Mouse (Mus musculus) lung, postnatal 25 days (tissue): Measurements from ENCODE around the gene S100a3.
A peak's percentile ranks its signal among the peaks of the same experiment; 100 is the strongest.

Source experiments
- DNase-seq: peaks from one replicate; pipeline ENCODE4 v3.0.0; 2022; ENCODE audit warnings: low spot score

S100a3 gene

DNA sequence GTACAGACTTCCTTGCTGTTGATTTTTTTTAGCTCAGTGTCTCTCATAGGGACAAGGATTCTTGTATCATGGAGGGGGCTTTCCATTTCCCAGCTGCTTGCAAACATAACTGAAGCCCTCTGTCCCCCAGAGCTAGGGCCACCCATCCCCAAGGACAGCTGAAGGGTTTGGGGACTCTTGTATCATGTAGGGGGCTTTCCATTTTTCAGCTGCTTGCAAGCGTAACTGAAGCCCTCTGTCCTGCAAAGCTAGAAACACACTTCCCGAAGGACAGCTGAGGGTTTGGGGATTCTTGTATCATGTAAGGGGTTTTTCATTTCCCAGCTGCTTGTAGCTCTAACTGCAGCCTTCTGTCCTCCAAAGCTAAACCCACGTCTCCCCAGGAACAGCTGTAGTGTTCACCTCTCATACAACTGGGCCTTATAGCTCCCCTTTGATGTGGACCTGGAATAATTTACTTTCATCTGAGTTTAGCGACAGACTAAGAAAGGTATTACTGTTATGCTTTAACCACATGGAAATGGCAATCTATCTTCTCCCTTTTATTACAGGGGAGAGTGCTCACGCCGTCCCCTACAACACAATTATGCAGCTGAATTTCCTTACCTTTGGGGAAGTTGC is at the start of gene S100a3:
Gene S100a3 (plus strand): TSS at position 571 of the 621 bp plus-strand sequence.
- DNase-seq: no peak

DNA sequence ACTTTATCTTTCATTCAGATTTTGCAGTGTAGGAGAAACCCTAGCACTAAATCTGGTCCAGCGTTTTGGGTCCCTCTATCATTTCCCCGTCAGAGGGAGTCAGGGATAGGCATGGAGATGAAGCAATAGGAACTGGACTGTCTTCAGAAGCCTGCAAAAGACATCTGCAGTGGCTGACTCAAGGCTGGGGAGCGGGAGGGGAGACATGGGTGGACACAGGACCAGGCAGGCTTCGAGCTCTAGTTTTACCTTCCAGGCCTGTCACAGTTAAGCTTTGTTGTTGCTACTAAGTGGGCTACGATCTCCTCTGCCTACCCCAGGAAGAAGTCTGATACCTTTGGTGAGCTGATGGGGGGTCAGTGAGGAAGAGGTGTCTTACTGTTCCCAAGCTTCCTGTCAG is 48.1 kb upstream of the S100a3 start:
- DNase-seq: no peak

DNA sequence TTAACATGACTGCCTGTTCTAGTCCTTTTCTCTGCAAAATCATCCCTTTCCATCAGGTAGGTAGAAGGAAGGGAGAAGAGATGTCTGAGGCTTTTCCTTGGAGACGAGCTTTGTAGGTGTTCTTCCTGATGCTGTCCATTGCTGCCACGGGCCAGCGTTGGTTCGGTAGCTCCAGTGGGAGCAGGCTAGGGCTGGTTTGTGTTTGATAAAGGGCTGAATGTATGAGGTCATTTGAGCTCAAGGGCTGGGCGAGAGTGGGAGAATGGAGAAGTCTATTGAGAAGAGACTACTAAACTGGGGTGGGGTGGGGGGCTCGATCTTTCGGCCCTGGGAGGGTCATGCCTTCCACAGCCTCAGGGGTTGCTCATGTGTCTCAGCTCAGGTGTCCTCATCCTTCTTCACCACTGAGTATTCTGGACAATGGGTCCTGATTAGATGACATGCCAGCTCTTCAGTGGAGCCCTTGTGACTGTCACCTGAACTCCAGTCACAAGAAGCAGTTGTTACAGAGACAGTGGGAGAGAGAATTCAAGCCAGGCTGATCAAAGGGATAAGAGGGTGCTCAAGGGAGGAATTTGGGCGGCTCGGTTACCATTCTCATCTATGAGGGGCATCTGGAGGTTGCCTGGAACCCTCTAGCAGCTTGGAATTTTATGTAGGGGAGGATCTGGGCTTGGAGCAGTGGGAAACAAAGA is 47.3 kb upstream of the S100a3 start:
- DNase-seq: no peak

DNA sequence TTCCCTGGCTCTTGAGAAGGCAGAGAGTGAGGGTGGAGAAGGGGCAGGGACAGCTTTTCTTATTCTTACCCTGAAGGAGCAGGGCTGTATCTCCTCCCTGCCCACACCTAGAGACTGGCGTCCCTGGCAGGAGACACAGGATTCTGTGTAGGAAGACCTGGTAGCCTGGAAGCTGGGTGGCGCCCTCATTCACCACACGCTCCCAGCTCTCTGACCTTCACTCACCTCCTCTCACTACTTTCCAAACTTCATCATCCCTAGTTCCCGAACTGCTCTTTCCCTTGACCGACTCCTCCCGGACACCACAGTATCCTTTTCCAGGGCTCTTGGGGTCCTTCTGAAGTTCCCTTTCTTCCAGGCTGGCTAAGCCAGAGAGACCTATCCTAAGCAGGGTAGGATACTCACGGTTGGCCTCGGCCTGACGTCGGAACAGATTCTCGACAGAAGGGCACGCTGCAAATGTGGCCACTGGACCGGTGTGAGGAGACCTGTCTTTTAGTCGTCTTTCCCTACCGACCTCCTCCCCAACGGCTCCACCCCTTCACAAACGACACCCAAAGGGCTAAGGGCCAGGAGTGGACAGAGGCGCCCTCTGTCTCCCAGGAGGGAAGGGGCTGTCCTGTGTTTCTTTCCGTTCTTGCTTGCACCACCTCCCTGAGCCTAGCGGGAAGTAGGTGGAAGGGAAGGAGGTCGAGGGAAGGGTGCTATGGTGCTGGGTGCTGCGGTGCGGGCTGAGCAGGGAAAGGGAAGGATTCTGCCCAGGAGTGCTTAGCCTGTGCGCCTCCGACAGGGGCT is 46.4 kb upstream of the S100a3 start, which contains the start of the genes S100a1 and S100a13:
Gene S100a1 (minus strand): TSS at position 597 of the 795 bp plus-strand sequence.
Gene S100a13 (plus strand): TSS at position 640 of the 795 bp plus-strand sequence.
- peak; percentile 88 for DNase-seq

DNA sequence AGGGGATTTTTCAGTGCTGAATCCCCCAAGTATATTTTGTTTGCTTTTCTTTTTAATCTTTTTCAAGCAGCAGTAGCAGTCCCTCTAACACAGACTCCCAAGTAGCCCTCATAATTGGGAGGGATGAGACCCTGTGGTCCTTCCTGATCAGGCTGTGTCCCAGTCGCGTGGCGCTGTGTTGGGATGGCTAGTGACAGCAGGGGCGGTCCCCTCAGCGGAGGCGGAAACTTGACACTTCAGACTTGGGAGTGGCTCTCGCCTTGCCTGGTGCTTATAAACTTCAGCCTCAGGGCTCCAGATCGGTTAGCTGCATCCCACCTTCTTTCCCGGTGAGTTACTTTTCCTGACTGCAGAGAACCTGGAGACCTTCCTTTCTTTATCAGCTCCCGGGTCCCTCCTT is 45.7 kb upstream of the S100a3 start:
- DNase-seq: peak; percentile 87

DNA sequence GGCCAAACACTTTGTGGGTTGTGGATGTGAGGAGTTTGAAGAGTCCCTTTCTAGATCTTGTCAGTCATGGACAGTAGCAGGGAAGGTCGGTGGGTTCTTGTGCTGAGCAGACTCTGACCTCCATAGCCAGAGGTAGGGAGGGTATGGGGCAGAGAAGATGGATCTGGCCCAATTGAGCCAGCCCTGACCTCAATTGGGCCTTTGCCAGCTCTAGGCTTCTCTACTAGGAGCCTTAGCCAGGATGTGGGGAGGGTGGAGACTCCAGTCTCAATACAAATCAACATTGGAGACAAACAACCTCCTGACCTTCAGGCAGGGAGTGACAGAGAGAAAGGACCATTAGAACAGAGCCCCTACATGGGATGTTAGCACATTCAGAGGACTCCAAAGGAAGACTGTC is 45.1 kb upstream of the S100a3 start:
- DNase-seq: peak; percentile 74

DNA sequence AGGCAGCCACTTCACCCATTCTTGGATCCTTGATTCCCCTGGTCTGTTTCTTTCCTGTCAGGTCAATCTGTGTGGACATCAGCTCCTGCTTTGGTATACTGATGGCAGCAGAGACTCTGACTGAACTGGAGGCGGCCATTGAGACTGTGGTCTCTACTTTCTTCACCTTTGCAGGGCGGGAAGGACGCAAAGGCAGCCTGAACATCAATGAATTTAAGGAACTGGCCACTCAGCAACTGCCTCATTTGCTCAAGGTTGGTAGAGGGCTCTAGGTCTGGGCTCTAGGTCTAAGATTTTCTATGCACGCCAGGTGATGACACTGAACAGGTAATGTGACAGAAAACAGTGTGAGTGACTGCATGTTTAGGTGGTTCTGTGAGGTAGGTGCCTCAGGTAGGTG is 44.6 kb upstream of the S100a3 start:
- no peak for DNase-seq

DNA sequence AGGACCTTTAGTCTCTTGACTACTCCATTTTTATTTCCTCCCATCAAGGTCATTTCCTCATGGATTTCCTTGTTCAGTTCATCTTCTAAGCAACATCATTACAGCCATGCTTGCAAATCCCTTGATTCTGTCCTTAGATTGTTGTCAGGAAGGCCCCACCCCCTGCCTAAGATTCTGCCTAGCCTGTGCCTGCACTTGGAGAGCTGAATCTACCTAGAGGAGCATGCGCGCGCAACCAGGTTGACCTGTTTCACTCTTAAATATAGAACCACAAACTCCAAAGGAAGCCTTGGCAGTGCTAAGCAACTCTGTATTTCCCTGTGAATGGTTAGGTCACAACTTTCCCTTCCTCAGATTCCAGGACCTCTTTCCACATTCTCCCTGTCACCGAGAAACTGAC is 42.7 kb upstream of the S100a3 start:
- no peak for DNase-seq

DNA sequence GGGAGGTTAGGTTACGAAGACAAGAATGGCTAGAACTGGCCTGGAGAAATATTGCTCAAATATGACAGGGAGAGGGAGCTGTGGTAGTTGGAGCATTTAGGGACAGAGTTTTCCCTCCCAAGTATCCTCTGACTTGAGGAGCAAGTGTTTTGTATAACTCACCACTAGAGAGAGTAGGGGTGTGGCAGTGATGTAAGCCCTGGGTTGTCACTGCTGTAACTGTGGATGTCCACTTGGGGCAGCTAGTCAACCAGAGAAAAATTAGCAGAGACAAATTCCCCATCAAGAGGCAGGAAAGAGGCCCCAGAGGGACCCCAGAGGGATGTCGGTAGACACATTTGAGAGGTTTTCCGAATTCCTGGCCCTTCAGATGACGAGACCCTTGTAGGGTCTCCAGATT is 35.0 kb upstream of the S100a3 start:
- peak; percentile 81 for DNase-seq

DNA sequence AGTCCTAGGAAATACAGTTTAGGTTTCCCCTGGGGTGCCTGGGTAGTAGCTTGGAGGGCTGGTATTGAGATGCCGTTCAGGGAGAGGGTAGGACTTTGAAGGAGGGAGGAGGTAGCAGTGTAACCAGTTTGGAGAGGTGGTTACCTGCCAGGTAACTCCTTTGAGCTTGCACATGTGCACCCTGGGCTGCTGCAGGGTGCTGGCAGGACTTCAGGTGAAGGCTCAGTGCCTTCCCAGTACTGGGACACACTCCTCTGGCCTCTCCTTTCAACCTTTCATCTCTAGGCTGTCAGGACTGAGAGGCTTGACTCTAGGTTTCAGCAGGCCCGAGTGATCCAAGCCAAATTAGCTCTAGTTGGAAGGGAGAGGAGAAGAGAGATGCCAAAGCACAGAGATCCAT is 34.3 kb upstream of the S100a3 start:
- no peak for DNase-seq

DNA sequence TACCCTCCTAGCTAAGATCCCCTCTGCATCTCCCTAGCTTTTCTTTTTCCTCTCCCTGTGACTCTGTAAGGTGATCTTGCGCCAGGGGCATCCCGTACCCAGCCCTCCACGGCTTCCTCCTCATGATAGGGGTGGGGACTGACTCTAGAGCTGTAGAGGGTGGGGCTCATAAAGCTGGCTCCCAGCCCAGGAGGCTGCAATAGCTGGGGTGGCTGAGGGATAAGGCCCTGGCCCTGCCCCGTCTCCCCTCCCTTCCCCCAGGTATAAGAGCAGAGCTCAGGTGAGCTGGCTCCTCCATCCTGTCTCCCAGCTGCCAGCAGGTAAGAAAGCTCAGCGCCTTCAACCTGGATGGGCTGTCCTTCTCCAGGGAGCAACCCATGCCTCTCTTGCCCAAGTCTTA is 33.8 kb upstream of the S100a3 start, which contains the start of gene S100a14:
Gene S100a14 (plus strand): TSS at position 277 of the 400 bp plus-strand sequence.
- peak; percentile 79 for DNase-seq

DNA sequence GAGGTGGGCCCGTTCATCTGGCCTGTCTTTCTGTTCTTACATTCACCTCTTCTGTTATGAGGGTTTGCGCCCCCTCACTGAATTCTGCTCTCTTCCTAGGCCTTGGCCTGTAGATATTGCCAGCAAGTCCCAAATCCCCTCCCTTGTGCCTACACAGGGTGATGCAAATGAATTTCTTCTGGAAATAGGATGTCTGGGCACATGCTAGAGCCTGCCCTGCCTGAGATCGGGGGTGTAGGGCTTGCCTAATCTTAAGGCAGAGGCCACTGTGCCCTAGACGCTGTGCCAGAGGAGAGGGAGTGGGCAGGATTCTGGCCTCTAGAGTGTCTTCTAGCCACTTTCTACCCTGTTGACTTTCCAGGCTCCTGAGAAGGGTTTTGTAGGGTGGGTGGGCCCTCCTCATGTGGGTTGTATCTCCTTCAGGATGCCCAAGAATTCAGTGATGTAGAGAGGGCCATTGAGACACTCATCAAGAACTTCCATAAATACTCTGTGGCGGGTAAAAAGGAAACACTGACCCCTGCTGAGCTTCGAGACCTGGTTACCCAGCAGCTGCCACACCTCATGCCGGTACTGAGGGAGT is 33.0 kb upstream of the S100a3 start:
- DNase-seq: no peak

DNA sequence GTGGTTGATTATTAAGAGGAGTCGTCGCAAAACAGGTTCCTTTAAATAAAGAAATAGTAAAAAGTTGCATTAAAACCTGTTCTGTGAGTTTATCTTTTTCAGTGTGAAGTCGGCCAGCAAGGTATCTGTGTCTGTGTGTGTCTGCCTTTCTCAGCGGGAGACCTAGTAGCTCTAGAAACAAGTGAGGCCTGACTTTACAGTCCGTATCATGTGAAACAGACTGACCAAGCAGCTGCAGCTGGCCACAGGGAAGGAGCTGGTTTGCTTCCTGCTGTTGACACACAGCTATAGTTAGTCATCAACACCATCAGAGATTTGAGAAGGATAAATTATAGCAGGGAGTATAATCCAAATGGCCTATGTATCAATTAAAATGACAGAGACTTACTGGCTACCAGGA is 28.7 kb upstream of the S100a3 start:
- no peak for DNase-seq

DNA sequence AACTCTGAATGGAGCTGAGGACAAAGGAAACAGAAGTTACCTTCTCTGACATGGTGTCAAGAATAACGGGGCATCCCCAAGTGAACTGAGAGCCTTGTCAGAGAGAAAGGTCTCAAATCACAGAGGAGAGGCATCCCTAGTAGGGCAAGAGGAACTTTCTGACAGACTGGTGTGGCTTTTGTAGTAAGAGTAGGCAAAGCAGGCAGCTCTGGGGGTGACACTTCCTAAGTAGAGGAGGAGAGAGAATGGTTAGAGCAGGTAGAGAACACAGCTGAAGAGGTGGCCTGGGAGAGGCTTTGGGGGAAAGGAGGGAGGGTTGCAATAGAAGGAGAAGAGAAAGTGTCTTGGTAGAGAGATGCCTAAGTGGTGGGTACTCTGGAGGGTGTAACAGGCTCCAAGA is 24.9 kb upstream of the S100a3 start:
- DNase-seq: no peak

DNA sequence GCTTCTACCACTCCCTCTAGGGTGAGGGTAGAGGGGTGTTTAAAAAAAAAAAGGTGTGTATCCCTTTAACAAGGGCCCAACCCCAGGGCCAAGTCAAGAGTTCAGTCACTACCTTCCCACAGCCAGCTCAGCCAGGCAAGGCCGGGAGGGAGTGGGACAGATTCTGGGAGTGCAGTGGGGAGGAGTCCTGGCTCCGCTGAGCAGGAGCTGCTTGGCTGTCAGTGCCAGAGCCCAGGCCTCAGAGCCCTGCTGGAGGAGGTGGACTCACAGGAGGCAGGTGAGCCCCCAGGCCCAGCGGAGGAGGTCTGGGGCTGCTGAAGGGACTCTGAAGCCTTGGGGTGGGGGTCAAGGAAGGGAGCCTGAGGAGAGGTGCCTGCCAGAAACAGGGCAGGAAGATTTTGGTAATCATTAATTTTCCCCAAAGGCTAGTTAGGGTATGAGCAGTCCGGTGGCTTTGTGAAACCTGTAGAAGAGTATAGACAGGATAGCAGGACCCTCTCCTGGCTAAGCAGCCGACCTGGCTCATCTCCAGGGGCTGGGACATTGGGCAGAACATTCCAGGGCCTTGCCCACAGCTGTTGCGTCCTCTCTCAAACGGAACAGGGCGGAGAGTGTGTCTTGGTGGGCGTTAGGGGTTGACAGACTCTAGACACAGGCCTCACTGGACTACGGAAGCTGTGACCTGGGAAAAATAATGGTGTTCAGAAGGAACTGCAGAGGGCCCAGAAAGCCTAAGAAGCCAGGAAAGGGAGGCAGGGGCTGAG is 23.1 kb upstream of the S100a3 start, which contains the start of gene S100a16:
Gene S100a16 (plus strand): TSS at position 114 of the 764 bp plus-strand sequence.
- peak; percentile 85 for DNase-seq

DNA sequence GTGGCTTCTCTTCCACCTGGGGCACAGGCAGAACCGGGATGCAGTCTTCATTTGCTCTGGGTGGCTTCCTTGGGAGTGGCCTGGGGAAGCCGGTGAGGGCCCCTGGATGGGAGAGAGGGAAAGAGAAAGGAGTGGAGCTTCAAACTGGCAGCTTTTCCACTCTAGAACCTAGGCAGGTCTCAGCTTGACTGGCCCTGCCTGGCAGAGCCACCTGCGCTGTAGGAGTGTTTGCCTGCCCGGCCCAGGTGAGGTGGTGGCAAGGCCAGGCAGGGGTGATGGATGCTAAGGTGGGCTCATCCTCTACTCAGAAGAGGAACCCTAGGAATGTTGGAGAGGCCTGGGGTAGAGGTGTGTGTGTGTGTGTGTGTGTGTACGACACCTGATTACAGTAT is 22.5 kb upstream of the S100a3 start:
- DNase-seq: no peak

DNA sequence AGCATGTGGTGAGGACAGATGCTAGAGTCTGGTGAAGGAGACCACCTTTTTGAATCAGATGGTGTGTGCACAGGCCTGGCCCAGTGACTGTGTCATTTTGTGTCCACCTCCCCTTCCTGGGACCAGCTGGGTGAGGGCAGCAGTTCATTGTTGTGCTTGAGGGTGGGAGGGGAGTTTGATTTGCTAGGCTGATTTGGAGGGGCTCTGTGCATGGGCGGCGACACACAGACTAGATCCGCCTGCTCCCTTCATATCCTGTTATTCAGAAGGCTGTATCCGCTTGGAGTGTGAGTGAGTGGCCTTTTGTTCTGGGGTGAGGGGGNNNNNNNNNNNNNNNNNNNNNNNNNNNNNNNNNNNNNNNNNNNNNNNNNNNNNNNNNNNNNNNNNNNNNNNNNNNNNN is 19.5 kb upstream of the S100a3 start:
- peak; percentile 73 for DNase-seq

DNA sequence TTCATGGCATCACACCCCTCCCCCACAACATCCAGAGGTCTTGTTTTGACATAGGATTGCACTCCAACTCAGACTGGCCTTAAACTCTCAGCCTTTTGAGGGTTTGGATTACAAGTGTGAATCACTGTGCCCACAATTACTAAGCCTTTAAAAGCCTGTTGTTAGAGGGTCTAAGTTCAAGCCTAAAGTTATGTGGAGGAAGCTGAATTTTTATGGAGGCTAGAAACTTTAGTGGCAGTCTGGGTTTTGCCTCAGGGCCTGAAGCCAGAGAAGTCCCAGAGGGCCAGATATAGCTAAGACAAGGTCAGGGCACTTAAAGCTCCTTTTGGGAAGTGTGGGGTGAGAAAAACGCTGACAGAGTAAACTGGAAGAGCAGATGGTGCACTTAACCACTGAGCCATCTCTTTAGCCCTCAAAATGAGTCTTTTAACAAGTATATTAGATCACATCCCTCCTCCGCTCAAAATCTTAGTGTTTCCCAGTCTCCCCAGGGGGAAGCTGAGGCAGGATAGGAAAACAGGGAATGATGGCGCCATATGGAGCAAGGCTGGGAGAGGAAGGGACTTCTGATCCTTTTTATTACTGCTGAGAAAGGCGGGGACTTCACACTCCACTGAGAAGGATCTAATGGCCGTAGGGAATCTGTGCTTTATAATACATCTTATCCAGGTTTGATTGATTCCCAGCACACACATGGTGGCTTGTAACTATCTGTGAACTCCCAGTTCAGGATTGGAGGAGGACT is 10.5 kb upstream of the S100a3 start:
- no peak for DNase-seq

DNA sequence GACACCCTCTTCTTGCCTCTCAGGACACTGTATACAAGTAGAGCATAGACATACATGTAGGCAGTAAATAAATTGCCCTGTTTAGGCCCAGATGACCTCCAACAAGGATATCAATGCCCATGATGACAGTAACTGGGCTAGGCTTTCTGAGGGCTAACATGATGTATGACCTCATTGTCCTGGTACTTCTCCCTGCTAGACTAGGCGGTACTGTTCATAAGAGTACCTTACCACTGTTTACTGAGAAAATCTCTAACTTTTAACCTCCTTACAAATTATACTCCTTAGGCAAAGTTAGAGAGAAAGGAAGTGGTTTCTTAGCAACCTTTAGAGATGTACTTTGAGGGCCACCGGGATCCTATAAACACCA is 10.0 kb upstream of the S100a3 start:
- no peak for DNase-seq

DNA sequence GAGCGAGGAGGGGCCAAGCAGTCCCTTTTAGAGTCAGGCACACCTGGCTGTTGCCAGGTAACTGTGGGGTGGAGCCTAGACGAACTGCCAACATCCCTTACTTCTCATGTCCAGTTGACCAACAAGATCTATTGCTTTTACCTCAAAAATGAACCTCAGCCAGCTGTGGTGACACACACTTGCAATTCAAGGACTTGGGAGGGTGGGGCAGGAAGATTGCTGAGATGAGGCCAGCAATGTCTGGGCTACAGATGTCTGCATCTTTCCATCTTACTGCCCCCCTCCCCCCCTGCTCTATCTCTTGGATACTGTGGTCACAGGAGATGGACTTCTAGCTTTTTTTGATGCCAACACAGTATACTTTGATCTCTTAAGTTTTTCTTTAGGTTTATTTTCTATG is 8.1 kb upstream of the S100a3 start:
- no peak for DNase-seq

DNA sequence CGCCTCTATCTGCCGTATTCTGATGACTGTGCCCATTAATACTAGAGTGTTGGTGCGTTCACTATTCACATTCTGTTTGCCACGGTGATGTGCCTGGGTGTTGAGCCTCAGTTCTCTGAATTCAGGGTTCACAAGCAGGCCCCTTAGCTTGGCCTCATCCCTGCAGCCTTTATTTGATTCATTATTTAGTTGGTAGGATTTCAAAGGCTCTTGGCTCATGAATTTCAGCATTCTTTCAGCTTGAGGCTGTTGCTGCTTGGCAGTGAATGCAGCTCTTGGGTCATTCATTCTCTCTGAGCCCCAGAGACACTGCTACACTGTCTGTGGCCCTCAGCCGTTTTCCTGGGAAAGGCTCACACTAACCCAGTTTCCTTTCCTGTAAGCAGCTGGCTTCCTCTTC is 4.4 kb upstream of the S100a3 start:
- DNase-seq: no peak
